Mouse (Mus musculus): ENCODE data around the gene Cers5. TPM values are rescaled to one million over a fixed set of nuclear protein-coding genes. Genes with fewer than 3 reads are reported as not detected.
"Not testable (repeated sequence)": the region's sequence is repeated elsewhere in the genome, so short reads cannot be mapped to it uniquely, and the experiment has no call there.

Gene Cers5
- polyA plus RNA-seq, 1 experiment from 2014 or later: 61.6 TPM

GRCm38 (mm10) chr15:99701999-99702900, 70.4 kb downstream of the Cers5 start, which contains the start of gene Smarcd1:
Smarcd1 (plus strand) TSS chr15:99702129.
- Histone ChIP-seq H3K27ac (ENCODE audit: low read depth, low read length) (peak within 1 kb of the TSS; percentile 97), H3K4me2 (replicated peaks; ENCODE audit: low read depth, low read length) (peak within 1 kb of the TSS; percentile 87), H3K36me3 (ENCODE audit: control insufficient read depth, insufficient read depth, low read length) (peaks cover 2% of the 10 kb centered on the region), H3K4me3 (ENCODE audit: low read depth, low read length) (peak within 1 kb of the TSS; percentile 89), H3K9ac (ENCODE audit: low read depth, low read length) (peak within 1 kb of the TSS; percentile 98), H3K4me1 (replicated peaks; ENCODE audit: control insufficient read depth, insufficient read depth, low read length) (peaks cover 18% of the 10 kb centered on the region), H3K27me3 (ENCODE audit: control insufficient read depth, insufficient read depth, low read length) (no peaks in the 10 kb centered on the region), H3K9me3 (ENCODE audit: control insufficient read depth, low read length) (no peaks in the 10 kb centered on the region)
- WGBS: 1% methylated on average over 54 of the region's 71 CpGs
- DNase-seq (ENCODE audit: low spot score): peak; percentile 97
- ATAC-seq (ENCODE audit: low FRiP score): peak; percentile 94

GRCm38 (mm10) chr15:99701640-99701998, 71.1 kb downstream of the Cers5 start:
- peak; percentile 6; the same call in 1 of the 2 replicates for ATAC-seq (ENCODE audit: low FRiP score)
- WGBS: 50% methylated on average over 16 of the region's 16 CpGs
- H3K9ac ChIP-seq (ENCODE audit: low read depth, low read length): peak overlapping the region; percentile 98

GRCm38 (mm10) chr15:99700219-99701106, 72.2 kb downstream of the Cers5 start:
- ATAC-seq (ENCODE audit: low FRiP score) (no peak), DNase-seq (ENCODE audit: low spot score) (no peak)
- 90% methylated on average over 18 of the region's 18 CpGs for WGBS
- no peak overlapping the region for H3K4me2 ChIP-seq (replicated peaks; ENCODE audit: low read depth, low read length)
- H3K4me1 ChIP-seq (replicated peaks; ENCODE audit: control insufficient read depth, insufficient read depth, low read length): peaks cover 18% of the 10 kb centered on the region
- no peak overlapping the region for H3K9ac ChIP-seq (ENCODE audit: low read depth, low read length)
- no peak overlapping the region for H3K4me3 ChIP-seq (ENCODE audit: low read depth, low read length)
- no peaks in the 10 kb centered on the region for H3K27me3 ChIP-seq (ENCODE audit: control insufficient read depth, insufficient read depth, low read length)
- H3K36me3 ChIP-seq (ENCODE audit: control insufficient read depth, insufficient read depth, low read length): no peaks in the 10 kb centered on the region
- H3K9me3 ChIP-seq (ENCODE audit: control insufficient read depth, low read length): no peaks in the 10 kb centered on the region
- H3K27ac ChIP-seq (ENCODE audit: low read depth, low read length): no peak overlapping the region

More at GRCm38 (mm10) chr15:99701640-99701998, 71.1 kb downstream of the Cers5 start:
- peak overlapping the region; percentile 89 for H3K4me3 ChIP-seq (ENCODE audit: low read depth, low read length)
- H3K9me3 ChIP-seq (ENCODE audit: control insufficient read depth, low read length); H3K27ac ChIP-seq (ENCODE audit: low read depth, low read length); DNase-seq (ENCODE audit: low spot score); H3K4me2 ChIP-seq (replicated peaks; ENCODE audit: low read depth, low read length); H3K36me3 ChIP-seq (ENCODE audit: control insufficient read depth, insufficient read depth, low read length); H3K27me3 ChIP-seq (ENCODE audit: control insufficient read depth, insufficient read depth, low read length): not testable (repeated sequence)
- H3K4me1 ChIP-seq (replicated peaks; ENCODE audit: control insufficient read depth, insufficient read depth, low read length): peaks cover 18% of the 10 kb centered on the region

- ATAC-seq (ENCODE audit: low FRiP score) (no peak), DNase-seq (ENCODE audit: low spot score) (no peak)
- no peak overlapping the region for H3K4me2 ChIP-seq (replicated peaks; ENCODE audit: low read depth, low read length)
- H3K27me3 ChIP-seq (ENCODE audit: control insufficient read depth, insufficient read depth, low read length): no peaks in the 10 kb centered on the region
- H3K9ac ChIP-seq (ENCODE audit: low read depth, low read length): no peak overlapping the region
- H3K4me1 ChIP-seq (replicated peaks; ENCODE audit: control insufficient read depth, insufficient read depth, low read length): peaks cover 15% of the 10 kb centered on the region
- H3K9me3 ChIP-seq (ENCODE audit: control insufficient read depth, low read length): no peaks in the 10 kb centered on the region
- no peak overlapping the region for H3K4me3 ChIP-seq (ENCODE audit: low read depth, low read length)
- H3K36me3 ChIP-seq (ENCODE audit: control insufficient read depth, insufficient read depth, low read length): no peaks in the 10 kb centered on the region
- H3K27ac ChIP-seq (ENCODE audit: low read depth, low read length): no peak overlapping the region
- 91% methylated on average over 10 of the region's 10 CpGs for WGBS
Observed at GRCm38 (mm10) chr15:99699715-99700114, 73.0 kb downstream of the Cers5 start.

- WGBS: 39% methylated on average over 20 of the region's 20 CpGs
- H3K4me2 ChIP-seq (replicated peaks; ENCODE audit: low read depth, low read length): no peak overlapping the region
- ATAC-seq (ENCODE audit: low FRiP score): no peak
- DNase-seq (ENCODE audit: low spot score): no peak
- H3K27me3 ChIP-seq (ENCODE audit: control insufficient read depth, insufficient read depth, low read length): no peaks in the 10 kb centered on the region
- no peaks in the 10 kb centered on the region for H3K9me3 ChIP-seq (ENCODE audit: control insufficient read depth, low read length)
- no peak overlapping the region for H3K9ac ChIP-seq (ENCODE audit: low read depth, low read length)
- no peak overlapping the region for H3K27ac ChIP-seq (ENCODE audit: low read depth, low read length)
- H3K4me1 ChIP-seq (replicated peaks; ENCODE audit: control insufficient read depth, insufficient read depth, low read length): peaks cover 8% of the 10 kb centered on the region
- H3K36me3 ChIP-seq (ENCODE audit: control insufficient read depth, insufficient read depth, low read length): no peaks in the 10 kb centered on the region
- H3K4me3 ChIP-seq (ENCODE audit: low read depth, low read length): no peak overlapping the region
Observed at GRCm38 (mm10) chr15:99698533-99699085, 74.1 kb downstream of the Cers5 start.

GRCm38 (mm10) chr15:99697309-99697708, 75.4 kb downstream of the Cers5 start:
- no peak overlapping the region for H3K27ac ChIP-seq (ENCODE audit: low read depth, low read length)
- H3K4me2 ChIP-seq (replicated peaks; ENCODE audit: low read depth, low read length): no peak overlapping the region
- no peaks in the 10 kb centered on the region for H3K27me3 ChIP-seq (ENCODE audit: control insufficient read depth, insufficient read depth, low read length)
- H3K9me3 ChIP-seq (ENCODE audit: control insufficient read depth, low read length): no peaks in the 10 kb centered on the region
- no peaks in the 10 kb centered on the region for H3K36me3 ChIP-seq (ENCODE audit: control insufficient read depth, insufficient read depth, low read length)
- 0 out of 2 replicates have a peak, but pooled peaks cover under 1% of the 10 kb centered on the region for H3K4me1 ChIP-seq (replicated peaks; ENCODE audit: control insufficient read depth, insufficient read depth, low read length)
- no peak for ATAC-seq (ENCODE audit: low FRiP score)
- DNase-seq (ENCODE audit: low spot score): no peak
- H3K9ac ChIP-seq (ENCODE audit: low read depth, low read length): no peak overlapping the region
- no peak overlapping the region for H3K4me3 ChIP-seq (ENCODE audit: low read depth, low read length)
- 35% methylated on average over 2 of the region's 2 CpGs for WGBS

GRCm38 (mm10) chr15:99691976-99692375, 80.7 kb downstream of the Cers5 start:
- Histone ChIP-seq H3K36me3 (ENCODE audit: control insufficient read depth, insufficient read depth, low read length) (no peaks in the 10 kb centered on the region), H3K9me3 (ENCODE audit: control insufficient read depth, low read length) (no peaks in the 10 kb centered on the region), H3K4me1 (replicated peaks; ENCODE audit: control insufficient read depth, insufficient read depth, low read length) (peaks cover 6% of the 10 kb centered on the region; the same call in 1 of the 2 replicates), H3K27ac (ENCODE audit: low read depth, low read length) (peak overlapping the region; percentile 70), H3K4me2 (replicated peaks; ENCODE audit: low read depth, low read length) (no peak overlapping the region), H3K4me3 (ENCODE audit: low read depth, low read length) (no peak overlapping the region), H3K27me3 (ENCODE audit: control insufficient read depth, insufficient read depth, low read length) (no peaks in the 10 kb centered on the region), H3K9ac (ENCODE audit: low read depth, low read length) (peak overlapping the region; percentile 47)
- ATAC-seq (ENCODE audit: low FRiP score) (peak; percentile 59), DNase-seq (ENCODE audit: low spot score) (peak; percentile 54)
- WGBS: 47% methylated on average over 9 of the region's 9 CpGs

GRCm38 (mm10) chr15:99690924-99691323, 81.8 kb downstream of the Cers5 start:
- H3K9ac ChIP-seq (ENCODE audit: low read depth, low read length): no peak overlapping the region
- peaks cover 6% of the 10 kb centered on the region; the same call in 1 of the 2 replicates for H3K4me1 ChIP-seq (replicated peaks; ENCODE audit: control insufficient read depth, insufficient read depth, low read length)
- WGBS: 22% methylated on average over 4 of the region's 4 CpGs
- no peaks in the 10 kb centered on the region for H3K9me3 ChIP-seq (ENCODE audit: control insufficient read depth, low read length)
- no peak overlapping the region for H3K4me2 ChIP-seq (replicated peaks; ENCODE audit: low read depth, low read length)
- H3K4me3 ChIP-seq (ENCODE audit: low read depth, low read length): no peak overlapping the region
- DNase-seq (ENCODE audit: low spot score): no peak
- H3K27me3 ChIP-seq (ENCODE audit: control insufficient read depth, insufficient read depth, low read length): no peaks in the 10 kb centered on the region
- ATAC-seq (ENCODE audit: low FRiP score): no peak
- H3K36me3 ChIP-seq (ENCODE audit: control insufficient read depth, insufficient read depth, low read length): no peaks in the 10 kb centered on the region
- peak overlapping the region; percentile 33; the same call in 1 of the 2 replicates for H3K27ac ChIP-seq (ENCODE audit: low read depth, low read length)

Measured in hindbrain, embryonic 11.5 days (tissue).